Mouse (Mus musculus) MEL (cell line): ENCODE data around the gene Gatad2b. TPM values are rescaled to one million over a fixed set of nuclear protein-coding genes. Genes with fewer than 3 reads are reported as not detected.

Source experiments
- CHD1 ChIP-seq: IDR thresholded peaks from 2 replicates; pipeline ENCODE4 v1.6.1; 2012; ENCODE audit warnings: low read depth, mild to moderate bottlenecking, inconsistent platforms, low read length, improper control_type of control experiment
- E2F4 ChIP-seq: IDR thresholded peaks from 2 replicates; pipeline ENCODE4 v1.6.1; 2011; ENCODE audit warnings: low read depth, low read length, improper control_type of control experiment, borderline replicate concordance
- ELF1 ChIP-seq: IDR thresholded peaks from 2 replicates; pipeline ENCODE4 v1.6.1; 2014; ENCODE audit warnings: low read depth, mild to moderate bottlenecking, inconsistent platforms, low read length, improper control_type of control experiment, moderate library complexity
- EP300 ChIP-seq, 2 experiments: IDR thresholded peaks; 2 replicates each; pipeline ENCODE4 v1.6.1; 2011; ENCODE audit warnings: improper control_type of control experiment in 2 of 2, low read length in 2 of 2, low read depth in 1 of 2, mild to moderate bottlenecking in 1 of 2
- ETS1 ChIP-seq: IDR thresholded peaks from 2 replicates; pipeline ENCODE4 v1.6.1; 2012; ENCODE audit warnings: low read depth, mild to moderate bottlenecking, inconsistent platforms, low read length, improper control_type of control experiment, moderate library complexity
- GABPA ChIP-seq: IDR thresholded peaks from 2 replicates; pipeline ENCODE4 v1.6.1; 2012; ENCODE audit warnings: low read depth, mild to moderate bottlenecking, inconsistent platforms, low read length, improper control_type of control experiment, moderate library complexity
- GATA1 ChIP-seq: IDR thresholded peaks from 2 replicates; pipeline ENCODE4 v1.6.1; 2011; ENCODE audit warnings: low read depth, low read length, improper control_type of control experiment
- HCFC1 ChIP-seq: IDR thresholded peaks from 2 replicates; pipeline ENCODE4 v1.6.1; 2012; ENCODE audit warnings: low read depth, mild to moderate bottlenecking, inconsistent platforms, low read length, improper control_type of control experiment, moderate library complexity
- JUND ChIP-seq: IDR thresholded peaks from 2 replicates; pipeline ENCODE4 v1.6.1; 2011; ENCODE audit warnings: low read depth, mild to moderate bottlenecking, improper control_type of control experiment, low read length
- MAFK ChIP-seq: IDR thresholded peaks from 2 replicates; pipeline ENCODE4 v1.6.1; 2011; ENCODE audit warnings: low read depth, mild to moderate bottlenecking, low read length, improper control_type of control experiment, borderline replicate concordance
- MAX ChIP-seq: IDR thresholded peaks from 2 replicates; pipeline ENCODE4 v1.6.1; 2011; ENCODE audit warnings: low read length, improper control_type of control experiment
- MAZ ChIP-seq: IDR thresholded peaks from 2 replicates; pipeline ENCODE4 v1.6.1; 2012; ENCODE audit warnings: low read depth, mild to moderate bottlenecking, inconsistent platforms, low read length, improper control_type of control experiment
- MXI1 ChIP-seq: IDR thresholded peaks from 2 replicates; pipeline ENCODE4 v1.6.1; 2011; ENCODE audit warnings: mild to moderate bottlenecking, low read depth, low read length, improper control_type of control experiment
- MYB ChIP-seq: IDR thresholded peaks from 2 replicates; pipeline ENCODE4 v1.6.1; 2011; ENCODE audit warnings: mild to moderate bottlenecking, low read depth, low read length, improper control_type of control experiment
- NELFE ChIP-seq: IDR thresholded peaks from 2 replicates; pipeline ENCODE4 v1.6.1; 2011; ENCODE audit warnings: low read depth, low read length, improper control_type of control experiment
- NRF1 ChIP-seq: IDR thresholded peaks from 2 replicates; pipeline ENCODE4 v1.6.1; 2014; ENCODE audit warnings: low read depth, mild to moderate bottlenecking, inconsistent platforms, low read length, improper control_type of control experiment, moderate library complexity; ENCODE audit not compliant: poor library complexity, insufficient read depth, severe bottlenecking
- POLR2A ChIP-seq, 2 experiments: IDR thresholded peaks; 2 replicates each; pipeline ENCODE4 v1.6.1; 2011 to 2012; ENCODE audit warnings: low read length in 2 of 2, mild to moderate bottlenecking in 2 of 2, control low read depth in 1 of 2, improper control_type of control experiment in 1 of 2, low read depth in 1 of 2, moderate library complexity in 1 of 2; ENCODE audit not compliant: control insufficient read depth in 1 of 2, insufficient read depth in 1 of 2, poor library complexity in 1 of 2
- POLR2AphosphoS2 ChIP-seq: IDR thresholded peaks from 2 replicates; pipeline ENCODE4 v1.6.1; 2011; ENCODE audit warnings: low read length, improper control_type of control experiment
- RCOR1 ChIP-seq: IDR thresholded peaks from 2 replicates; pipeline ENCODE4 v1.6.1; 2012; ENCODE audit warnings: low read depth, mild to moderate bottlenecking, inconsistent platforms, low read length, improper control_type of control experiment
- TAL1 ChIP-seq: IDR thresholded peaks from 2 replicates; pipeline ENCODE4 v1.6.1; 2012; ENCODE audit warnings: mild to moderate bottlenecking, inconsistent platforms, low read length, moderate library complexity, mixed read lengths
- TCF12 ChIP-seq: IDR thresholded peaks from 2 replicates; pipeline ENCODE4 v1.6.1; 2014; ENCODE audit warnings: low read depth, mild to moderate bottlenecking, inconsistent platforms, low read length, improper control_type of control experiment, moderate library complexity
- USF1 ChIP-seq: IDR thresholded peaks from 2 replicates; pipeline ENCODE4 v1.6.1; 2014; ENCODE audit warnings: low read depth, mild to moderate bottlenecking, inconsistent platforms, low read length, improper control_type of control experiment, moderate library complexity
- USF2 ChIP-seq, 2 experiments: IDR thresholded peaks; 2 replicates each; pipeline ENCODE4 v1.6.1; 2011 to 2012; ENCODE audit warnings: improper control_type of control experiment in 2 of 2, low read length in 2 of 2, borderline replicate concordance in 1 of 2, inconsistent platforms in 1 of 2, low read depth in 1 of 2, mild to moderate bottlenecking in 1 of 2; ENCODE audit not compliant: insufficient read depth in 1 of 2
- ZC3H11A ChIP-seq: IDR thresholded peaks from 2 replicates; pipeline ENCODE4 v1.6.1; 2012; ENCODE audit warnings: low read depth, mild to moderate bottlenecking, inconsistent platforms, low read length, improper control_type of control experiment
- ZKSCAN1 ChIP-seq: IDR thresholded peaks from 2 replicates; pipeline ENCODE4 v1.6.1; 2012; ENCODE audit warnings: low read depth, mild to moderate bottlenecking, inconsistent platforms, low read length, improper control_type of control experiment, moderate library complexity
- ZMIZ1 ChIP-seq: IDR thresholded peaks from 2 replicates; pipeline ENCODE4 v1.6.1; 2012; ENCODE audit warnings: low read depth, mild to moderate bottlenecking, inconsistent platforms, low read length, improper control_type of control experiment, moderate library complexity
- polyA plus RNA-seq, 2 experiments: library from polyadenylated mRNA; stranded (reverse) in 1 of 2; unstranded in 1 of 2; fragments of >175 nt in 1 of 2; fragments of >200 nt in 1 of 2; gene quantifications; 2 replicates each; pipeline versions ENCODE4 v1.2.1 to v1.2.4; 2012; ENCODE audit warnings: low replicate concordance in 2 of 2, low read depth in 1 of 2; ENCODE audit not compliant: insufficient read length in 2 of 2, insufficient read depth in 1 of 2, missing spikeins in 1 of 2
- total RNA-seq: library from RNA; depleted of rRNA; stranded (reverse); fragments of 300-350 nt; gene quantifications from 2 replicates; pipeline ENCODE4 v1.2.3, GENCODE M21; 2012

Gatad2b gene
- total and polyA plus RNA-seq, 3 experiments = 9.1 to 37.6 TPM; not detected in 1

- TF ChIP-seq JUND = no peak
- 0 out of 2 replicates have a peak, but pooled peaks have one; percentile 13 for TF ChIP-seq MXI1
- TF ChIP-seq CHD1 = peak; percentile 84; the same call in 1 of the 2 replicates
- no peak for TF ChIP-seq EP300 (IDR thresholded peaks at IDR 0.05; ENCODE audit: low read depth in 1 of 2, low read length in 2 of 2)
- 0 out of 2 replicates have a peak, but pooled peaks have one; percentile 36 for TF ChIP-seq MAX
- TF ChIP-seq RCOR1 = peak; percentile 50; the same call in 1 of the 2 replicates
- TF ChIP-seq TCF12 = peak; percentile 22; the same call in 1 of the 2 replicates
- TF ChIP-seq ZMIZ1 = peak; percentile 25; the same call in 1 of the 2 replicates
- TF ChIP-seq NELFE = peak; percentile 21; the same call in 1 of the 2 replicates
- TF ChIP-seq ELF1 = peak; percentile 28; the same call in 1 of the 2 replicates
- no peak for TF ChIP-seq USF1
- no peak for TF ChIP-seq USF2 (IDR thresholded peaks at IDR 0.05; ENCODE audit: borderline replicate concordance in 1 of 2, insufficient read depth in 1 of 2, low read depth in 1 of 2, low read length in 2 of 2)
- no peak for TF ChIP-seq ZKSCAN1
- peak; percentile 1; the same call in 1 of the 2 replicates for TF ChIP-seq MYB
- no peak for TF ChIP-seq GABPA
- TF ChIP-seq NRF1 = no peak
- peak; percentile 65 for TF ChIP-seq HCFC1
- no peak for TF ChIP-seq TAL1
- 0 out of 2 replicates have a peak, but pooled peaks have one; percentile 27 for TF ChIP-seq ETS1
- TF ChIP-seq ZC3H11A = no peak
- TF ChIP-seq E2F4 = 0 out of 2 replicates have a peak, but pooled peaks have one; percentile 38
- no peak for TF ChIP-seq MAFK
- no peak for TF ChIP-seq POLR2AphosphoS2
- peak; percentile 46; the same call in 1 of the 2 replicates for TF ChIP-seq MAZ
- TF ChIP-seq GATA1 = no peak
- TF ChIP-seq POLR2A (IDR thresholded peaks at IDR 0.05; ENCODE audit: control insufficient read depth in 1 of 2, insufficient read depth in 1 of 2, low read depth in 1 of 2, low read length in 2 of 2, poor library complexity in 1 of 2) = peak in 1 of 2 experiments; percentile 8; a peak in 1 of 4 replicates
Measured at GRCm38 (mm10) chr3:90254419-90255193, 38.4 kb upstream of the Gatad2b start (continued).
